Mouse (Mus musculus) intestine, embryonic 16.5 days (tissue): ENCODE data around the gene Dffa. TPM values are rescaled to one million over a fixed set of nuclear protein-coding genes. Genes with fewer than 3 reads are reported as not detected.

Experiments used
- ATAC-seq: fragments of 200-750 bp; cut with Nextera tagmentation; 2 replicates; pipeline ENCODE4 v1.8.0; 2017; ENCODE audit warnings: moderate TSS enrichment, moderate library complexity
- H3K27ac ChIP-seq: fragments of 300-500 bp; sonication (generic); 2 replicates; pipeline ENCODE4 v1.5.1; 2014; ENCODE audit warnings: mild to moderate bottlenecking, low read length
- H3K27me3 ChIP-seq: fragments of 300-500 bp; sonication (generic); replicated peaks from 2 replicates; pipeline ENCODE4 v1.6.1; 2014; ENCODE audit warnings: low read length, control low read depth, mixed read lengths; ENCODE audit not compliant: control insufficient read depth, insufficient read depth
- H3K36me3 ChIP-seq: fragments of 300-500 bp; sonication (generic); 2 replicates; pipeline ENCODE4 v1.6.1; 2014; ENCODE audit warnings: low read length, control low read depth; ENCODE audit not compliant: control insufficient read depth, insufficient read depth
- H3K4me1 ChIP-seq: fragments of 300-500 bp; sonication (generic); 2 replicates; pipeline ENCODE4 v1.6.1; 2014; ENCODE audit warnings: low read length, control low read depth, mixed read lengths; ENCODE audit not compliant: control insufficient read depth, insufficient read depth
- H3K4me2 ChIP-seq: fragments of 300-500 bp; sonication (generic); 2 replicates; pipeline ENCODE4 v1.6.1; 2014; ENCODE audit warnings: low read depth, low read length, control low read depth
- H3K4me3 ChIP-seq: fragments of 300-500 bp; sonication (generic); 2 replicates; pipeline ENCODE4 v1.5.1; 2014; ENCODE audit warnings: mild to moderate bottlenecking, low read length
- H3K9ac ChIP-seq: fragments of 300-500 bp; sonication (generic); 2 replicates; pipeline ENCODE4 v1.6.1; 2014; ENCODE audit warnings: low read depth, low read length
- H3K9me3 ChIP-seq: fragments of 300-500 bp; sonication (generic); 2 replicates; pipeline ENCODE4 v1.6.1; 2016; ENCODE audit warnings: low read length, control low read depth; ENCODE audit not compliant: control insufficient read depth
- WGBS: fragments of 180-500 bp; shearing (Covaris S2); extraction: QIAGEN DNeasy Blood & Tissue Kit; methylation state at CpG from one replicate; pipeline ENCODE4 v1.1.7; 2014; 5-methylcytosine and 5-hydroxymethylcytosine counted together
- polyA plus RNA-seq: library from polyadenylated mRNA; unstranded; fragments of >200 nt; fragmentation: Nextera tagmentation; extraction: Ambion mirVana; gene quantifications from 2 replicates; pipeline ENCODE4 v1.2.1, GENCODE M21; 2015

The Dffa gene
- polyA plus RNA-seq, 1 experiment from 2014 or later, result 52.2 TPM

DNA sequence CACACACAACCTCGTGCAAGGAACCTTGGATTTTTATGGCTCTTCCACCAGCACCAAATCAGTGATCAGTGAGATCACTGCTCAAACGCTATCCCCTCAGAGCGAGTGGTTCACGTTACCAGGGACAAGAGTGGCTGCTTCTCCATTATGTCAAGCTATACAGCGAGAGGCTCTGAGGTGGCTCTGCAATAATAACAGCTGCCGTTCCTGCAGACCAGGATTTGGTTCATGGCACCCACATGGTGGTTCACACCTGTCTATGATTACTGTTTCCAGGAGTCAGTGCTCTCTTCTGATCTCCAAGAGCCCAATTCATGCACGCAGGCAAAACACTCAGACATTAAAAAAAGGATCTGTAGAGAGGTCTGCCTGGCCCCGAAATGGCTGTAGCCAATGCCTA lies 34.6 kb downstream of the Dffa start:
- ATAC-seq, result no peak
- no peak overlapping the region for H3K4me3 ChIP-seq
- no peak overlapping the region for H3K27ac ChIP-seq
- no peaks in the 10 kb centered on the region for H3K9me3 ChIP-seq
- H3K27me3 ChIP-seq, result no peaks in the 10 kb centered on the region
- no peak overlapping the region for H3K9ac ChIP-seq
- 78% methylated on average over 8 of the region's 8 CpGs for WGBS
- H3K4me2 ChIP-seq, result no peak overlapping the region
- no peaks in the 10 kb centered on the region for H3K36me3 ChIP-seq
- peaks cover 8% of the 10 kb centered on the region for H3K4me1 ChIP-seq

DNA sequence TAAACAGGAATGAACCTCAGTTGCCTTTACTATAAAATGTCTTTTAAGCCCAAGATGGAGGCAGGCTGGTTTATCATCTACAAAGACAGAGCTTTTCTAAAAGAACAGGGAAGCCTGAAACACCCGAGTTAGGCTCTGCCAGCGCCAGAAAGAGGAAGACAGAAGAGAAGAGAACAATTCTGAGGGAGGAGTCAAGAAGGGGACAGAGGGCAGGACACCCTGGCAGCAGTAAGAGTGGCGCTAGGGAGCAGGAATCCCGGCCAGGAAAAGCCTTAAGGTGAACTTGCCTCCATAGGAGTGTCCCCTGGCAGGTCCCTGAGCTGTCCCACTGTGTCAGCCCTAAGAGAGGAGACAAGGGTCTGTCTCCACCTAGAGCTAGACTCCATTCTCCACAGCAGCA lies 39.6 kb downstream of the Dffa start:
- H3K36me3 ChIP-seq, result no peaks in the 10 kb centered on the region
- no peak overlapping the region for H3K4me2 ChIP-seq
- no peak overlapping the region for H3K4me3 ChIP-seq
- H3K9me3 ChIP-seq, result no peaks in the 10 kb centered on the region
- peaks cover 3% of the 10 kb centered on the region; the same call in 1 of the 2 replicates for H3K4me1 ChIP-seq
- no peak overlapping the region for H3K27ac ChIP-seq
- ATAC-seq, result no peak
- no peaks in the 10 kb centered on the region for H3K27me3 ChIP-seq
- WGBS, result 29% methylated on average over 4 of the region's 4 CpGs
- no peak overlapping the region for H3K9ac ChIP-seq

DNA sequence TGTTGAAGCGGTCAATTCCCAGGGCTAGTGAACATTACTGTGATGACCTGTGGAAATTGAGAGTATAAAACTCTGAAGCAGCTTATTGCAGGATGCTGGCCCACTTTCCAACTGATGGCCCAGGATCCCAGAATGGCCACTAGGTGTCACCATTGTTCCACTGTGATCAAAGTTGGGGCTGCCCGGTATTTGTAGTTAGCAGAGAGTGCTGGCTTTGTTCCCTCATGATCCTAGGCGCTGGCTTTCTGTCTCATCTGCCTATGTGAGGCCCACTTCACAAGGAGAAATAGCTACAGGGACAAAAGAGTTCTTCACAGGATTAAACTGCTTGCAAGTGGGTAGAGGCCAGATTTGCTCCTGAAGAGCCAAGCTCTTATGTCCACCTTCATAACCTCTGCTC lies 40.5 kb downstream of the Dffa start:
- peaks cover 3% of the 10 kb centered on the region; the same call in 1 of the 2 replicates for H3K4me1 ChIP-seq
- H3K4me2 ChIP-seq, result no peak overlapping the region
- no peak overlapping the region for H3K27ac ChIP-seq
- H3K27me3 ChIP-seq, result no peaks in the 10 kb centered on the region
- H3K9ac ChIP-seq, result no peak overlapping the region
- H3K4me3 ChIP-seq, result no peak overlapping the region
- no peaks in the 10 kb centered on the region for H3K36me3 ChIP-seq
- peak; percentile 73 for ATAC-seq
- WGBS, result 4% methylated on average over 3 of the region's 3 CpGs
- no peaks in the 10 kb centered on the region for H3K9me3 ChIP-seq

DNA sequence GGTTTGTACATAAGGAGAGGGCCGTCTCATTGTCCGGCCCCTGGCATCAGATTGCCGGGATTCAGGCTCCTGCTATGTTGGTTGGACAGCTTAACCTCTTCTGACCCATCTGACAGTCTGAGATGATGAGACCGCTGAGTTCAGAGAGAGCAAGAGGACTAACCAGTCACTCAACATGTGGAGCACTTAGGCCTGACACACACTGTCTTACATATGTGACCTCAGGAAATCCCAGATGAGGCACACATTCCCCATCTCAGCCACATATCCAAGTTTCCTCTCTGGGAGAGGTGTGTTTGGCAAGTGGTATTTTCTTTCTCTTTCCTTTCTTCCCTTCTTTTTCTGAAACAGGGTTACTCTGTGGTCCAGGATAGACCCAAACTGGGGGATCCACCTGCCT lies 41.2 kb downstream of the Dffa start:
- no peak overlapping the region for H3K27ac ChIP-seq
- peaks cover 3% of the 10 kb centered on the region; the same call in 1 of the 2 replicates for H3K4me1 ChIP-seq
- H3K4me3 ChIP-seq, result no peak overlapping the region
- peaks cover under 1% of the 10 kb centered on the region; the same call in 1 of the 2 replicates for H3K36me3 ChIP-seq
- no peak overlapping the region for H3K9ac ChIP-seq
- ATAC-seq, result no peak
- H3K27me3 ChIP-seq, result no peaks in the 10 kb centered on the region
- 76% methylated on average over 4 of the region's 4 CpGs for WGBS
- H3K4me2 ChIP-seq, result no peak overlapping the region
- no peaks in the 10 kb centered on the region for H3K9me3 ChIP-seq

DNA sequence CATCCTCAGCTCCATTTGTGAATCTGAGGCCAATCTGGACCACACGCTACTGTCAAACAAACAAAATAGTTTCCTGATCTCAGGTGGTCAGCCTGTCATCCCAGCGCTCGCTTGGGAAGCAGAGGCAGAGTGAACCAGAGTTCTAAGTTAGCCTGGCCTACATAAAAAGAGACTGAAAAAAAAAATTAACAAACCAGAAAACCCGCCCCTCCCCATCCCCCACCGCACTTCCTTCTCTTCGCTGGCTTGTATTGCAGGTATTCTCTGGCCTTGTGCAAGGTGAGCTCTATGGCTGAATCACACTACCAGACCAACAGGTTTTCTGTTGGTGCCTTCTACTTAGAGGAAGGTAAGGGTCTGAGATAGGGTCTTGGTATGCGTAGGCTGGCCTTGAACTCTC lies 43.6 kb downstream of the Dffa start:
- Histone ChIP-seq H3K4me2 (no peak overlapping the region), H3K4me3 (no peak overlapping the region), H3K27ac (no peak overlapping the region), H3K36me3 (peaks cover 12% of the 10 kb centered on the region), H3K4me1 (peaks cover 3% of the 10 kb centered on the region; the same call in 1 of the 2 replicates), H3K27me3 (no peaks in the 10 kb centered on the region), H3K9ac (no peak overlapping the region), H3K9me3 (no peaks in the 10 kb centered on the region)
- ATAC-seq, result no peak; the same call in 1 of the 2 replicates
- 66% methylated on average over 7 of the region's 7 CpGs for WGBS

DNA sequence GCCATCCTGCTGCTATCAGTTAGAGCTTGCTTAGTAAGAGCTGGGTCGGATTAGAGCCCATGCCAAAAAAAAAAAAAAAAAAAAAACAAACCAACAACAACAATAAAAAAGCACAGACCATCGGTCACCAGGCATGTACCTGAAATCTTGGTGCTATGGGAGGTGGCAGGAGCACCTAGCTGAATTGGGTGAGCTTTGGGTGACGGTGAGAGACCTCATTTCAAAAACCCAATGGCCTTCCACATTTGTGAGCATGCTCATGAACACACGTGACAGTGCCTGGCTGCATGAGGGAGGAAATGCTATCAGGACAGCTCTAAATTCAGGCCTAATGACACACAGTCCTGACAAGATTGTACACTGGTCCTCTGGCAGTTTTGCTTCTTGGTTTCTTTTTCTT lies 44.1 kb downstream of the Dffa start:
- H3K4me1 ChIP-seq, result peaks cover 3% of the 10 kb centered on the region; the same call in 1 of the 2 replicates
- no peaks in the 10 kb centered on the region for H3K27me3 ChIP-seq
- 79% methylated on average over 4 of the region's 4 CpGs for WGBS
- no peak overlapping the region for H3K4me3 ChIP-seq
- no peak overlapping the region for H3K4me2 ChIP-seq
- peaks cover 18% of the 10 kb centered on the region for H3K36me3 ChIP-seq
- H3K9ac ChIP-seq, result no peak overlapping the region
- ATAC-seq, result no peak
- no peaks in the 10 kb centered on the region for H3K9me3 ChIP-seq
- H3K27ac ChIP-seq, result no peak overlapping the region

DNA sequence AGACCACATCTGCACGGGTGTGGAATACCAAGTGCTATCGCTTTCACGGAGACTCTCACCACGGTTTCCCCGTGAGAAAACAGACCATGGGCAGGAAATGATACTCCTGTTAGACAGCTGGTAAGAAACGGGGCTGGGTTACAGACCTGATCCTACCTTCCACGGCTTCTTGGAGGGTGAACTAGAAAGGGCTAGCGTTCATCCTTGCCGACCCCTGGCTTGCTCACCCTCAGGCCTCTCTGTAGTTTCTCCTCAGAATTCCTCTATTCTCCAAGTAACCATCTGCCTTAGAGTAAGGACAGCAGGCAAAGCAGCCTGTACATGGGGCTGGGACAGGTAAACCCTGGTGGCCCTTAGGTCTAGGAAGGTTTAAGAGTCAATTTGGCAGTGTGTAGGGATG lies 45.2 kb downstream of the Dffa start:
- no peak overlapping the region for H3K9ac ChIP-seq
- peaks cover 29% of the 10 kb centered on the region for H3K36me3 ChIP-seq
- no peak overlapping the region for H3K4me2 ChIP-seq
- no peaks in the 10 kb centered on the region for H3K27me3 ChIP-seq
- no peak overlapping the region for H3K27ac ChIP-seq
- no peak overlapping the region for H3K4me3 ChIP-seq
- ATAC-seq, result no peak
- H3K9me3 ChIP-seq, result no peaks in the 10 kb centered on the region
- H3K4me1 ChIP-seq, result peaks cover 3% of the 10 kb centered on the region; the same call in 1 of the 2 replicates
- WGBS, result 81% methylated on average over 9 of the region's 9 CpGs

DNA sequence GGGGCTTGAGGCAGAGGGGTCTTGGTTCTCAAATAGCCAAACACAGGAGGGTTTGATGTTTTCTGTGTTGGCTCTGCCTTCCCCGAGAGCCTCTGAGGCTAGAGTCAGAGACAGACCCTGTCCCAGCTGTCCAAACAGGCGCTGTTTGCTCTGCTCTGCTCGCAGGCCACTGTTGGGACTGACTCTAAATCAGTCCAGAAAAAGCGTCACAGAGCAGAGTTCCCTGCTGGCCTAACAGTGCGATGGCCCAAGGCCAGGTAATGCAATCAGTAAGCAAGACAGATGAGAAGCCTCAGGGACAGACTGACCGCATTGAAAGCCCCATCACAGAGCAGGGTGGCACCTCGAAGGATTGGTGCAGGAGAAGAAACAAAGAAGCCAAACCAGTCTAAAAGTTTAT lies 45.7 kb downstream of the Dffa start:
- Histone ChIP-seq H3K36me3 (peaks cover 33% of the 10 kb centered on the region), H3K27ac (no peak overlapping the region), H3K27me3 (no peaks in the 10 kb centered on the region), H3K9me3 (no peaks in the 10 kb centered on the region), H3K4me1 (peaks cover 3% of the 10 kb centered on the region; the same call in 1 of the 2 replicates), H3K4me3 (no peak overlapping the region), H3K4me2 (no peak overlapping the region), H3K9ac (no peak overlapping the region)
- 68% methylated on average over 7 of the region's 7 CpGs for WGBS
- peak; percentile 24; the same call in 1 of the 2 replicates for ATAC-seq

DNA sequence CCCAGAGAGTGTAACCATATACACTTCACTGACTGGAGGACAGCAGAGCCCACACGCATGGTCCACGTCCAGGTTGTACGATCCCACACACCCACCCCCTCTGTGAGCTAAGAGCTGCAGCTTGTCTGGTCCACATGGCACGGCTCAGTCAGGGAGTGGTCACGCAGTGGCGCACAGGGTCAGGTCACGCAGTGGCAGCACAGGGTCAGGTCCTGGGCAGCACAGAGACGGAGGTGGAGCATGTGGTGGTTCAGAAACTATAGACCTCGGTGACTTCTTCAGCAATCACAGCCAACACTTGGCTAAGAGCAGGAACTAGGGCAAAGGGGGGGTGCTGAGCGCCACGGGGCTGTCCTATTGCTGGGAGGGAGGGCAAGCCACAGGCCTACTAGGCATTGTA lies 46.3 kb downstream of the Dffa start:
- WGBS, result 84% methylated on average over 11 of the region's 11 CpGs

DNA sequence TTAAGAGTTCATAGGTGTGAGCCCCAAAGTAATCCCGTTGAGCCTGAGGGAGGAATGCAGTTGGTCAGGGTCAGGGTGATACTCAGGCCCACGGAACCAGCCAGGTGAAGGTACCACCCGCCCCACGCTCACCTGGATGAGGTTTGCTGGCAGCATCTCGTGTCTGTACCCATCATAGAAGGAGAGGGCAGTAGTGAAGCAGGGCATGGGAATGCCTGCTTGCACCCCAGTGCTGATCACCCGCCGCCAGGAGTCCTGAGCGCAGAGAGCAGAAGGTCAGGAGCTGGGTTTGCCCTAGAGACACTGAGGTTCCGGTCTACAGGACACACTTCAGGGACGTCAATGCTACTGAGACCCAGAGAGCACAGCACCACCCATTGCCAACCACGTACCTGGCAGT lies 46.8 kb downstream of the Dffa start:
- no peak for ATAC-seq
- WGBS, result 92% methylated on average over 11 of the region's 11 CpGs
- Histone ChIP-seq H3K27me3 (no peaks in the 10 kb centered on the region), H3K4me1 (peaks cover 3% of the 10 kb centered on the region; the same call in 1 of the 2 replicates), H3K27ac (no peak overlapping the region), H3K4me2 (no peak overlapping the region), H3K4me3 (no peak overlapping the region), H3K9ac (no peak overlapping the region), H3K9me3 (no peaks in the 10 kb centered on the region), H3K36me3 (peaks cover 41% of the 10 kb centered on the region)

More for the DNA sequence above, 46.3 kb downstream of the Dffa start:
- Histone ChIP-seq H3K4me3 (no peak overlapping the region), H3K27ac (no peak overlapping the region), H3K36me3 (peaks cover 39% of the 10 kb centered on the region), H3K4me2 (no peak overlapping the region), H3K9me3 (no peaks in the 10 kb centered on the region), H3K4me1 (peaks cover 3% of the 10 kb centered on the region; the same call in 1 of the 2 replicates), H3K27me3 (no peaks in the 10 kb centered on the region), H3K9ac (no peak overlapping the region)
- ATAC-seq, result no peak
